Mouse (Mus musculus): ENCODE data around the gene Ralgapa2. TPM values are rescaled to one million over a fixed set of nuclear protein-coding genes. Genes with fewer than 3 reads are reported as not detected.

Gene Ralgapa2
- total and polyA plus RNA-seq, 2 experiments from 2014 or later = 9.5 to 29.0 TPM

DNA sequence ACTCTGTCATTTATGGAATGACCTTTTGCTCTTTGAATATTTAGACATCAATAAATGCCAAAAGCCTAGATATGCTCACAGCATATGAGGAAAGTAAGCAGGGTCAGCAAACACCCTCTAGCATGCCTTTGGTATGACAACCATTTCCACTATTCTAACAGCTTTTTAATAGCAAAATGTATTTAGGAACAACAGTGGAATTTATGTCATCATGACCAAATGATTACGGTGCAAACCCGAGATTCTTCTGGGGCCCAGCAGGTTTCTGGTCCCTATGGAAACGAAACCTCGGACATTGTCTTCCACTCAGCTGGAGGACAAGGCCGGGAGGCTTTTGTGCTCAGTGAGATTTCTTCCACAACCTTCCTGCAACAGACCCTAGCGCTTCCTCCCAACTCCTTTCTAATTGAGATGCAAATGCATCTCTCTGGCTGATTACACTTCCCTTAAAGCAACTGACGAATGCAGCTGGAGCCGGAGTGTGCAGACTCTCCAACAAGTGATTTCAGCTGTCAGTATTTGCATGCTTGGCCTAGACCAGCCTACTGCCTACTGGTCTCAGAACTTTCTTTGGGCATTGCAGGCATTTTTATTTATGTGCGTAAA is 209.9 kb downstream of the Ralgapa2 start:
- Histone ChIP-seq H3K4me1 (ENCODE audit: insufficient read depth, low read length) (no peaks in the 10 kb centered on the region), H3K27ac (no peak overlapping the region), H3K27me3 (ENCODE audit: insufficient read depth, low read length) (no peaks in the 10 kb centered on the region), H3K4me3 (ENCODE audit: low read length) (no peak overlapping the region), H3K9me3 (ENCODE audit: low read length) (no peaks in the 10 kb centered on the region), H3K4me2 (ENCODE audit: low read depth, low read length) (no peak overlapping the region), H3K9ac (replicated peaks; ENCODE audit: low read length) (no peak overlapping the region), H3K36me3 (ENCODE audit: insufficient read depth, low read length) (no peaks in the 10 kb centered on the region)
- no peak for TF ChIP-seq CTCF (IDR thresholded peaks at IDR 0.05; ENCODE audit: low read depth)
- DNase-seq (ENCODE audit: low spot score) = peak; percentile 54
- peak; percentile 69 for ATAC-seq
- 19% methylated on average over 9 of the region's 9 CpGs for WGBS

DNA sequence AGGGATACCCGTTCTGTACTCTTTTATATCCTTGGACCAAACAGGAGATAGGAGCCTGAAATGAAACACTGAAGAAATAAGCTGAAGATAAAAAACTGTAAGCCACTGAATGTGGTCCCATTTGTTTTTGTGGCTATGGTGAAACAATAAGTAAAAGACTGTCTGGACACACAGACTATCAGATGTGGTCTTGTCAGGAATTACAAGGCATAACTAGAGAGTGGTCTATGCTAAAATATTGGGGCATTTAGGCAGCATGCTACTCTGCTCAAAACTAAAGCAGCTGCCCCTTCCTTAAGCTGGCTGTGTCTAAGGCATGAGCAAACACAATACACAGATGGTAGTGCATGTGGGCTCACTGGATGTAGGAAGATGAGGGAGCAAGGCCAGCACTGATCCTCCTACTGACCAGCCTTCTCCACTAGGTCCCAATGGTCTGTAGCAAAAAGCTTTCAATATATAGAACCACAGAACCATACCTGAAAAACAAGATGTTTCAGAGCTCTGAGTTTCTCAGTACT is 211.6 kb downstream of the Ralgapa2 start:
- H3K4me3 ChIP-seq (ENCODE audit: low read length) = no peak overlapping the region
- H3K27ac ChIP-seq = peak overlapping the region; percentile 12; the same call in 1 of the 2 replicates
- no peaks in the 10 kb centered on the region for H3K4me1 ChIP-seq (ENCODE audit: insufficient read depth, low read length)
- WGBS = 59% methylated on average over 1 of the region's 1 CpGs
- no peaks in the 10 kb centered on the region for H3K27me3 ChIP-seq (ENCODE audit: insufficient read depth, low read length)
- H3K4me2 ChIP-seq (ENCODE audit: low read depth, low read length) = no peak overlapping the region
- no peak overlapping the region for H3K9ac ChIP-seq (replicated peaks; ENCODE audit: low read length)
- ATAC-seq (peak; percentile 55), DNase-seq (ENCODE audit: low spot score) (no peak)
- no peak for TF ChIP-seq CTCF (IDR thresholded peaks at IDR 0.05; ENCODE audit: low read depth)
- H3K9me3 ChIP-seq (ENCODE audit: low read length) = no peaks in the 10 kb centered on the region
- no peaks in the 10 kb centered on the region for H3K36me3 ChIP-seq (ENCODE audit: insufficient read depth, low read length)

DNA sequence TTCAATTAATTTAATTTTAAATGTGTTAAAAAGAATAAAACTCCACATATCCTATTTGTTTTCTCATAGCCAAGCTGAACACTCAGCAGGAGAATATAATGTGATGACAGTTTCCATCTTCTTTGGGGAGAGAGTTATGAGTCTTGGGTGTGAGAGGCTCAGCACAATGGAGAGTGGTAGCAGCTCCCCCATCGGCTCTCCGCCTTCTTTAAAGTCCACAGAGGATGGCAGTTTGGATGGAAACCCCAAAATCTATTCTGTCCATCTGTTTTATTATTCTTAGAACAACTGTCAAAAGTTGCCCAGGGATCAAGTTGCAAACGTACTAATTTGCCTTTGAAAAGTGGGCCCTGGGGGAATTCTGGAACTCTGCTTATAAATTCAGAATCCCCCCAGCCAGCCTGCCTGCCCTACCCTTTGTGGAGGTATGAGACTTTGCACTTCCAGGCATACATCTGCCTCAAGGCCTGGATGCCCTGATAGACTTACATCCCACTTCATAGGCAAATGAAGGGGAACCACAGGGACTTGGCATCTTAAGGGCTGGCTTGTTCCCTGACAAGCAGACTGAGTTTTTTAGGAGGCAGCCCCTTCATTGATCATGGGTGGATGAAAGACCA is 212.2 kb downstream of the Ralgapa2 start:
- no peak for DNase-seq (ENCODE audit: low spot score)
- Histone ChIP-seq H3K9me3 (ENCODE audit: low read length) (no peaks in the 10 kb centered on the region), H3K27me3 (ENCODE audit: insufficient read depth, low read length) (no peaks in the 10 kb centered on the region), H3K4me1 (ENCODE audit: insufficient read depth, low read length) (no peaks in the 10 kb centered on the region), H3K27ac (0 out of 2 replicates have a peak overlapping the region, but pooled peaks have one; percentile 12), H3K4me3 (ENCODE audit: low read length) (no peak overlapping the region), H3K36me3 (ENCODE audit: insufficient read depth, low read length) (no peaks in the 10 kb centered on the region), H3K9ac (replicated peaks; ENCODE audit: low read length) (no peak overlapping the region), H3K4me2 (ENCODE audit: low read depth, low read length) (no peak overlapping the region)
- no peak for TF ChIP-seq CTCF (IDR thresholded peaks at IDR 0.05; ENCODE audit: low read depth)
- 35% methylated on average over 3 of the region's 3 CpGs for WGBS
- ATAC-seq = no peak

DNA sequence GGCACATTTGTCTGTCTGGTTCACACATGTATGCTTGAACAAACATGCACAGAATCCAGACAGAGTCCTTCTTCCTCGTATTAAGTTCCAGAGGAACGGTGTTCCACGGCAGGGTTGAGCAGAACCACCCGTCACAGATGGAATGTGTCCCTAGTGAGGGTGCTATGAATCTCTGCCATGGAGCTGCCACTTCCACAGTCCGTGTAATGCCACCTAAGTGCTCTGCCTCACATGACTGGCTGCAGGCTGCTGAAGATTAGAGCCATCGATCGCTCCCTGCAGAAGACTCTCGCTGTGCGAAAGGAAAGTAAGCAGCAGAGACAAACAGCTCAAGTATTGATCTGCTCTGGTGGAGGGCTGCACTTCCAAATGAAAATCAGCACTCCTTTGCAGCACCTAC is 218.6 kb downstream of the Ralgapa2 start:
- Histone ChIP-seq H3K9ac (replicated peaks; ENCODE audit: low read length) (no peak overlapping the region), H3K4me2 (ENCODE audit: low read depth, low read length) (no peak overlapping the region), H3K27me3 (ENCODE audit: insufficient read depth, low read length) (no peaks in the 10 kb centered on the region), H3K27ac (peak overlapping the region; percentile 37; the same call in 1 of the 2 replicates), H3K36me3 (ENCODE audit: insufficient read depth, low read length) (no peaks in the 10 kb centered on the region), H3K4me1 (ENCODE audit: insufficient read depth, low read length) (no peaks in the 10 kb centered on the region; the same call in 1 of the 2 replicates), H3K9me3 (ENCODE audit: low read length) (no peaks in the 10 kb centered on the region), H3K4me3 (ENCODE audit: low read length) (no peak overlapping the region)
- ATAC-seq = 0 out of 2 replicates have a peak, but pooled peaks have one; percentile 34
- TF ChIP-seq CTCF (IDR thresholded peaks at IDR 0.05; ENCODE audit: low read depth) = no peak
- WGBS = 54% methylated on average over 9 of the region's 9 CpGs
- DNase-seq (ENCODE audit: low spot score) = peak; percentile 24

DNA sequence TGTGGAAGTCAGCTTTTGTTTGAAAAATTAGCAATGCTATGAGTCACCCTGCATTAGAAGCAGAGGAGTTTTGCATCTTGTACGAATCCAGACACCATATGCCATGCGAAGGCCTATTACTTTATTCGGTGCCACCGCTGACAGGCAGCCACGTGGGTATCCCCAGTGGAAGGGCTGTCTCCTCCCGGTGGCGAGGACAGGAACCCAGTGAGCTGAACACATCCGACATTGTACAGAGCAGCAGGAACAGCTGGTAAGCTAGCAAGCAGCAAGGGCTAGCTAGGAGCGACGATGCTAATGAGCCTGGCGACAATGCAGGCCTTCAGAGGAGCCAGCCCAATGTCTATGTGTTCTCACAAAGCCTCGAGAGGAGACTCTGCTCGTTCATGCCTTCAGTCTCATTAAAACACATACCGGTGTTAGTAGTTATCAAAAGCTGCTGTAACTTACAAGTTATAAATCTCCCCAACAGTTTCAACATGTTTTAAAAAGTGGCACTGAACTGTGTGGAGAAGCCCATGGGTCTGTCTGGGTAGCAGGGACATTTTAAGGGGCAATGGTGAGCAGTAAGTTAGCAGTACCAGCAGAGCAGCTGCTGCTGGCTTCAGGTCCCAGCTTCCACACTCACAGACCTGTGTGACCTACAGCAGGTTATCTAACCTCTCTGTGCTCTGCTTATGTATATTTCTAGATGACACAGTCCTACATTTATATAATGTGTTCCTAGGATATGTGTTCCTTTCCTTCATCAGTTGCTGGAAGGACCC is 221.1 kb downstream of the Ralgapa2 start:
- no peak overlapping the region for H3K4me2 ChIP-seq (ENCODE audit: low read depth, low read length)
- H3K27ac ChIP-seq = peak overlapping the region; percentile 50; the same call in 1 of the 2 replicates
- H3K27me3 ChIP-seq (ENCODE audit: insufficient read depth, low read length) = peaks cover 4% of the 10 kb centered on the region; the same call in 1 of the 2 replicates
- DNase-seq (ENCODE audit: low spot score) (peak; percentile 86), ATAC-seq (peak; percentile 96)
- no peak overlapping the region for H3K4me3 ChIP-seq (ENCODE audit: low read length)
- WGBS = 7% methylated on average over 14 of the region's 14 CpGs
- H3K9me3 ChIP-seq (ENCODE audit: low read length) = no peaks in the 10 kb centered on the region
- no peak overlapping the region for H3K9ac ChIP-seq (replicated peaks; ENCODE audit: low read length)
- H3K36me3 ChIP-seq (ENCODE audit: insufficient read depth, low read length) = no peaks in the 10 kb centered on the region
- peak; percentile 46 for TF ChIP-seq CTCF (IDR thresholded peaks at IDR 0.05; ENCODE audit: low read depth)
- H3K4me1 ChIP-seq (ENCODE audit: insufficient read depth, low read length) = no peaks in the 10 kb centered on the region; the same call in 1 of the 2 replicates

DNA sequence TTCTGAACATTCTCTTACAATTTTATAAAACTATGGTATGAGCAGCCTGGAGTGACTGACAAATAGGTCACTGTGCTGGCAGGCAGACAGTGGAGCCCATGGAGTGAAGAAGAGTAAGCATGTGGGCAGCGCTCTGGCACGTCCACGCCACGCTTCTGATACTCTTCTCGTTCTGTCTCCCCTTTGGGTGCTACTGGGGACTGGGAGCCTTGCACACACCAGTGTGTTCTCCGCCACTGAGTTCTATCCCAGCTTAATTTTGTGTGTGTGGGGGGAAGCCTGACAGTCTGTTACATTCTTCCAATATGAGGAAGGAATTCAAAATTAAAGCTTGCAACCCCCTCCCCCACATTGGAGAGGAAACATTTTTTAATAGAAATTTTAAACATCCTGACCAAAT is 221.8 kb downstream of the Ralgapa2 start:
- Histone ChIP-seq H3K4me1 (ENCODE audit: insufficient read depth, low read length) (no peaks in the 10 kb centered on the region; the same call in 1 of the 2 replicates), H3K27ac (peak overlapping the region; percentile 50; the same call in 1 of the 2 replicates)

More for the DNA sequence above, 221.8 kb downstream of the Ralgapa2 start:
- TF ChIP-seq CTCF (IDR thresholded peaks at IDR 0.05; ENCODE audit: low read depth) = no peak
- Histone ChIP-seq H3K4me3 (ENCODE audit: low read length) (no peak overlapping the region), H3K4me2 (ENCODE audit: low read depth, low read length) (no peak overlapping the region), H3K36me3 (ENCODE audit: insufficient read depth, low read length) (no peaks in the 10 kb centered on the region), H3K27me3 (ENCODE audit: insufficient read depth, low read length) (peaks cover 4% of the 10 kb centered on the region; the same call in 1 of the 2 replicates), H3K9ac (replicated peaks; ENCODE audit: low read length) (no peak overlapping the region), H3K9me3 (ENCODE audit: low read length) (no peaks in the 10 kb centered on the region)
- WGBS = 66% methylated on average over 6 of the region's 6 CpGs
- ATAC-seq (peak; percentile 24), DNase-seq (ENCODE audit: low spot score) (no peak)

Data from hindbrain, postnatal 0 days (tissue).